Mouse (Mus musculus): ENCODE measurements around the gene Nlrp1a.

The Nlrp1a gene

DNA sequence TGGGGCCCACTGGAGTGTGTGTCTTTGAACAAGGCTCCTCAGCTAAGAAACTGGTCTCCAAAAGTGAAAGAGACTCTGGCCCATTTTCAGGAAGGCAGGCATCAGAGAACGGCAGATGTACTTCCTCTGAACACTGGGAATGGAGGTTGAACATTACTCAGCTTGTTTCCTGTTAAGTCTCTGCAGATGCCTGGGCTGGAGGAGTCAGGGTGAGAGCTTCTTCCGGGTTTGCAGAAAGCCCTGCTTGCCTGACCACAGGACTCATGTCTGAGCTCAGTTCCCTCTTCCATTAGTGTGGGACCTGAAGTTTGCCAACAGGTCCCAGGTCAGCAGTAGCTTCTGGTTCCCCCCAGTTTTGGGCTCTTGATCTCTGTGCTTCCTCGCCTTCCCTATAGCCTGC lies at the start of gene Nlrp1a:
Nlrp1a (minus strand) TSS at position 44 of the 400 bp plus-strand sequence.
- peak; percentile 22 to 43 for DNase-seq

DNA sequence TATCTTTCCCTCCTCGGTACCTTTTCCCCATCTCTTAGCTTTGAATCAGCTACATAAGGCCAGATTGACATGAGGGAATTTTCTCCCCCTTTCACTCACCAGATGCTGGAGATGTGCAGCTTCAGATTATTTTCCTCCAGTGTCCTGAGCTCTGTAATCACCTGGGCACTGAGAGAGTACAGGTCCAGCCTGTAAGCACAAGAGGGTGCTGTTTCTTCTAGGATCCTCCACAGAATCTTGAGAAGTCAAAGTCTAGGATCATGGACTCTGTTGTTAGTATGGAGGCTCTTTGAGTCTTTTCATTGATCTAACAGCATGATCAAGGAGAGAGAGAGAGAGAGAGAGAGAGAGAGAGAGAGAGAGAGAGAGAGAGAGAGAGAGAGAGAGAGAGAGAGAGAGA lies 25.1 kb upstream of the Nlrp1a start:
- peak in 1 of 2 experiments; percentile 7 for DNase-seq

DNA sequence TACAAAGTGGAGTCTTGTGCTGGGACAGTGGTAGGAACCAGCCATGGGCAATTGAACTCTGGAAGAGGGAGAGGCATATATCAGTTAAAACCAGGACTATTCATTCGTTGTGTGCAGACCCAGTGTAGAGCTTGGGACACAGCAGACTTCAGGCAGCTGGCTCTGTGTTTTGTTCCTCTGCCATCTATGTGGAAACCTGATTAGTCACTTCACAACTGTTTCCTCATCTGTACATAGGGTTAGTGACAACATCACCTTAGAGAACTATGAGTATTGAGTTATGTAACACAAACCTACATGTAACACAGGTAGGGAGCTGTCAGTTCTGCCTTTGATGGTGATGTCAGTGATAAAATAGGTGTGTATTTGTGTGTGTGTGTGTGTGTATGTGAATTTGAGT lies 19.6 kb upstream of the Nlrp1a start:
- DNase-seq = no peak

DNA sequence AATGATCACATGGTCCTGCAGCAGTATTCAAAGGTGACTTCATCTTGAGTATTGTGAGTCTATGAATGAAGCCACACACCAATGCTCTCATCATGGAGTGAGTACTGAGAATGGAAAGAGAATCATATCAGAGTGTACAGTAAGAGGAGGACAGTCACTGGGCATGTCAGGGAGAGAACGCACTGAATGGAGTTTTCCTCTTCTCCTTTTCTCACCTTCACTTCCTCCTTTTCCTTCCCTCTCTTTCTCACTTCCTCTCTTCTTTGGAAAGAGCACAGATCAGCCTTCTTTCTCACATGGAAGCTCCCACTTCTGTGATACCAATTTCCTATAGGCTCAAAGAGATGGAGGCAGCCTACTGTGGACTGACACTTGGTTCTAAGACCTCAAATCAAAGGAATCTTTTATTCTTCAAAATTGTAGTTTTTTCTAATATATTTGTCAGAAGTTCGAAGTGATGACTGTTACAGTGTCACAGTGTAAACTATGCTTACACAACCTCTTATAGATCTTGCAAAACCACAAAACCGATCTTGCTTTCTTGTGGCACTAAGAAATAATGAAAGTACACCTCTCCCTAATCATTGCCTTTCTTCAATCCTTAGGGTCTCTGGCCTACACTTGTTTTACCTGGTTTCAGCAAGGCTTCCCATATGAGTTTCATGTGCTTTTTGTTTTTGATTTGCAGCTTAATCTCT lies 15.1 kb upstream of the Nlrp1a start:
- no peak for DNase-seq

DNA sequence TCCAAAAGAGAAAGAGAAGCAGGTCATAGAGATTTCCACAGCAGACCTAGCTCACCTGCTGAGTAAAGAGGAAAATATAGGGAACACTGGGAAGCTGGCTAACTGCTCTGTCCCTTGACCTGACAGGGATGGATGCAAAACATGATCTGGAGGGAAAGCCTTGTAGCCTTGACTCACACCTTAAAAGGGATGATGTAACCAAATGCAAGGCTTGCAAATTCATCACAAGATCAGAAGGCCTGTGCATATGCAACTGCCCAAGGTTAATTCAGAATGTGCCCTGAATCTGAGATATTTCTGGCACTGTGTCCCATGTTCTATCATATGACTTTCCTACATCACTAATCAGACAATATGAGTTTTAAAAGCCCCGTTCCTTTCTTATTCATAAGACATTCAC lies 10.8 kb upstream of the Nlrp1a start:
- no peak for DNase-seq

DNA sequence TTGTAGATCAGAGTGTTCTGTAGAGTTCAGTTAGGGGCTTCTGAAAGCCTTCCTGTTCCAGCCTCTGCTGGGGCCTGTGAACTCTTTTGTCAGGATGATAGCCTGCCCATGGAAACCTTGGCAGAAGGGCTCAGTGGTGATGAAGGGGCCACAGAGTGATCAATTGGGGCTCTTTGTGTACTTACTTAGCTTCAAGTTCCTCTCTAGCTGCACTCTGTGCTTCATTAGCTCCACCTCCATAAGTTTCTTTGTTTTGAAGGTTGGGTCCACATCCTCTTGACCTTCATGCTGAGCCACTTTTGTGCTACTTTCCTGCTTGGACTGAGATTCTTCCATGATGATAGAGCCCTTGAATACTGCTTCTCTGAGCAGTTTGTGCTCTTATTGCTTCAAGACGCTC lies 2.5 kb downstream of the Nlrp1a start:
- peak in 1 of 2 experiments; percentile 27 for DNase-seq

DNA sequence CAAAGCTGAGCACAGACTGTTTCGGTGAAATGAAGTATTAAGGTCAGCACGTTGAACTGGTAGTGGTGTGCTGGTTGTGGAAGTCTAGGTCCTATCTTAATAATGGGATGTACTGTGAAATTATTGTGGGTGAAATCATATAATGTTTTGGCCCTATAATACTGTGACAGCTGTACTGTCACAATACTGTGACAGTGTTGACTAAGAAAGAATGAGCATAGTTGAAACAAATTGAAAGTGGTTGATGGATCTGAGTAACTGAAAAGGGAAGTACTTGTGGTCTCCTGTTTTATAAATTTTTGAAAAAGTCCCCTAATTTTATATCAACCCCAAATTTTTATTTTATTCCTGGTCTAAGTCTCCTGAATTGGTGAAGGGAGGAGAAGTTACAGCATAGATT lies 37.4 kb downstream of the Nlrp1a start:
- no peak for DNase-seq

DNA sequence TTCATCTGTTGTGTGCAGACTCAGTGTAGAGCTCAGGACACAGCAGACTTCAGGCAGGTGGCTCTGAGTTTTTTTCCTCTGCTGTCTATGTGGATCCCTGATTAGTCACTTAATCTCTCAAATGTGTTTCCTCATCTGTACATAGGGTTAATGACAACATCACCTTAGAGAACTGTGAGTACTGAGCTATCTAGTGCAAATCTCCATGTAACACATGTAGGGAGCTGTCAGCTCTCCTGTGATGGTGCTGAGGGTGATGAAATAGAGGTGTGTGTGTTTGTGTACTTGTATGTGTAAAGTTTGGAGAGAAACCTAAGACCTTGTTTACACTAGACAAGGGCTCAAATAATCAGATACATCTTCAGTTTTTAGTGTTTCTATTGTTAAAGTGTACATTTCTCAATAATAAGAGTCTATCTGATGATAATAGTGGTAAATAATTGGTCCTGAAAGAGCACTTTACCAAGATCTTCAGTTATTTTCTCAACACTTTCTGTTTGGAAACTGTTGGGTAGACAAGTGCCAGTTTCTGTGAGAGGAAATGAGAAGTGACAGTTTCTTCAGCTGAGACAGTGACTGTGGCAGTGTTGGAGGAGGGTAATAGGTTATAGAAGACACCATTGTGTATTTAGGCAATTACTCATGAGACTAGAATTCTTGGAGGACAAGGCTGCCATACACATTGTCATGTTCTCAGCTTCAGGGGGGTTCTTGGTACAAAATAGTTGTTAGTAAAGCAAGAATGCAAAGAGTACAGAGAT lies 38.1 kb downstream of the Nlrp1a start:
- no peak for DNase-seq

DNA sequence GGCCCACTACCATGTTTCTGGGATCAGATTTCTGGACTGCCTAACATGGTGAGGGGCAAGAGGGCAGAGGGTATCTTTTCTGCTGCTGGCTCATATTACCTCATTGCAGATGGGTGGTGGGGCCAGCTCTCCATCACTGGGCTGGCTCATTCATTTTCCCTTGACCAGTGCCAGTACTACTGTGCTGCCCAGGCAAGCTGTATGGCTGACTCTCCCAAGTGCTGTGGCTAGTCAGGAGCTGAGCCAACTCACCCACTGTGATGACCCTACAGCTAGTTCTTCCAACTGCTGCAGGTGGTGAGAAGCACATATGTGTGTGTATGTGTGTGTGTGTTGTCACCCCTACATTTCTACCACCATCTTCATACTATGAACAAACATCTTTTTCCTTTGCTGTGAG lies 40.6 kb downstream of the Nlrp1a start:
- DNase-seq = no peak

DNA sequence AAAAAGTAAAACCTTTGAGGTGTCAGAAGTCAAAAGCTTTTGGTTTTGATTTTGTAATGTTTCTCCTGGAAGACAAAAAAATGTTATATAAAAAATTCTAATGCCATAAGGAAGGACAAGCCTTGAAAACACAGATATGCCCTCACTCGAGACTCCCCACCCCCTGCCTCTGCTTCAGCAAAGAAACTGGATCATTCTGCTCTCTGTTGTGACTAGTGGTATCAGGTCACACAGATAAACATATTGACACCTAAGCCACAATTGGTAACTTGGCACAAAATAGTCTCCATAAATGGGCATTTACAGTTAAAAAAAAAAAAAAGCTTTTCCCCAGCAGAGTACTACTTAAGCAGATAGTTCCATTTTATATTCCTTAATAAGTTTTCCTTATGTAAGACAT lies 68.2 kb downstream of the Nlrp1a start:
- no peak for DNase-seq

DNA sequence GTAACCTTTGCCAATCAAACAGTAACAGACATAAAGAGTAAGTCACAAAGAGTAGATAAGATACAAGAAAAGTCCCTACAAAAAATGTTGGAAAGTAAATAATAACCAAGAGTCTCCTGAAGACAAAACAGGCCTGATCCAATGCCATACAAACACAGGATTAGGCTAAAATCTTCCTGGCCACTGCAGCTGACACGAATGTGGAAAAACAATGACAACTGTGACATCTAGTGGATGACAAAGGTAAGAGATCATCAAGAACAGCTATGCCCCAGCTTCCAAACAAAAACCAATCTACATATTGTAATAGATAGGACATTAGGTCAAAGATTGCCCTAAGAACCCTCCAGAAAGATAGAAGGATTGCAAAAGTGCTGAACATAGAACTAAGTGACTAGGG lies 92.0 kb downstream of the Nlrp1a start:
- peak; percentile 4 to 5 for DNase-seq
